Mouse (Mus musculus): ENCODE data around the gene Trio. TPM values are rescaled to one million over a fixed set of nuclear protein-coding genes. Genes with fewer than 3 reads are reported as not detected.

Gene Trio
- polyA plus RNA-seq, 1 experiment from 2014 or later = 45.4 TPM

DNA sequence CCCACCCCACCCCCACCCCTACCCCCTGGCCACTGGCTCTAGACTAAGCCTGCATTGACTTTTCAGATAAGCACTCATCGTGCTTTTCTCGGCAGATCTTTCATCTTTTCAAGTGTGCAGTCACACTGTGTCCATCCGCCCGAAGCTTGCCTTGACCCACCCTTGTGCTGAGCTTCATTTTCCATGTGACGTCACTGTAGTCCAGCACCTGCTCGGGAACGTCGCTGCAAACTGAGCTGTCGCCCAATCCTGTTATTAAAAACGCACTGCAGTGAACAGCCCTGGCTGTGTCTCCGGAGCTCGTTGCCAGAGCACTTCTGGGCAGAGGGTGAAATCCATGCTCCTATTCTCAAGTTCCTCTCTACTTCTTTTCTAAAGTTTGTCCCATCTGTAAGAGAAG lies 93.8 kb downstream of the Trio start:
- H3K9ac ChIP-seq (replicated peaks; ENCODE audit: low read length) = no peak overlapping the region
- no peaks in the 10 kb centered on the region for H3K36me3 ChIP-seq (replicated peaks; ENCODE audit: control insufficient read depth, insufficient read depth, low read depth, low read length)
- H3K4me3 ChIP-seq (ENCODE audit: low read depth, low read length) = no peak overlapping the region
- H3K27ac ChIP-seq (replicated peaks; ENCODE audit: low read depth, low read length) = no peak overlapping the region
- no peaks in the 10 kb centered on the region for H3K27me3 ChIP-seq (ENCODE audit: control insufficient read depth, insufficient read depth, low read length)
- no peak overlapping the region for H3K4me2 ChIP-seq (ENCODE audit: low read depth, low read length)
- ATAC-seq (replicated peaks; ENCODE audit: insufficient number of reproducible peaks, low FRiP score, low TSS enrichment, low read depth) (no peak), DNase-seq (ENCODE audit: low spot score) (no peak)
- WGBS = 81% methylated on average over 12 of the region's 12 CpGs
- H3K4me1 ChIP-seq (ENCODE audit: control insufficient read depth, insufficient read depth, low read length) = no peaks in the 10 kb centered on the region; the same call in 1 of the 2 replicates
- no peaks in the 10 kb centered on the region for H3K9me3 ChIP-seq (replicated peaks; ENCODE audit: control insufficient read depth, low read length)

DNA sequence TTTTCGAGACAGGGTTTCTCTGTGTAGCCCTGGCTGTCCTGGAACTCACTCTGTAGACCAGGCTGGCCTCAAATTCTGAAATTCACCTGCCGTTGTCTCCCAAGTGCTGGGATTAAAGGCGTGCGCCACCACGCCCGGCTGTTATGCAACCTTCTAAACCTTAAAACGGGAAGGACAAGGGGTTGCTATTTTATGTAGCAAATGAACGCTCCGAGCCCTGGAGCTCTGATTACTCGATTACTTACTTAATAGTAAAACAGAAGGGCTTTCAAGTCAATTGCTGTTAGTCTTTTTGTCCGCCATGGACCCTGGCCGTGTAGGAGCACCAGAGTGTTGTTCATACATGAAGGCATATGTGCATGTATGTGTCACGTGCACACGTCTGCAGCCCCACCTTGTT lies 94.2 kb downstream of the Trio start:
- Histone ChIP-seq H3K9me3 (replicated peaks; ENCODE audit: control insufficient read depth, low read length) (no peaks in the 10 kb centered on the region), H3K27ac (replicated peaks; ENCODE audit: low read depth, low read length) (no peak overlapping the region), H3K4me1 (ENCODE audit: control insufficient read depth, insufficient read depth, low read length) (no peaks in the 10 kb centered on the region), H3K9ac (replicated peaks; ENCODE audit: low read length) (no peak overlapping the region), H3K4me2 (ENCODE audit: low read depth, low read length) (no peak overlapping the region), H3K27me3 (ENCODE audit: control insufficient read depth, insufficient read depth, low read length) (no peaks in the 10 kb centered on the region), H3K36me3 (replicated peaks; ENCODE audit: control insufficient read depth, insufficient read depth, low read depth, low read length) (no peaks in the 10 kb centered on the region), H3K4me3 (ENCODE audit: low read depth, low read length) (no peak overlapping the region)
- 92% methylated on average over 14 of the region's 14 CpGs for WGBS
- no peak for DNase-seq (ENCODE audit: low spot score)
- no peak for ATAC-seq (replicated peaks; ENCODE audit: insufficient number of reproducible peaks, low FRiP score, low TSS enrichment, low read depth)

DNA sequence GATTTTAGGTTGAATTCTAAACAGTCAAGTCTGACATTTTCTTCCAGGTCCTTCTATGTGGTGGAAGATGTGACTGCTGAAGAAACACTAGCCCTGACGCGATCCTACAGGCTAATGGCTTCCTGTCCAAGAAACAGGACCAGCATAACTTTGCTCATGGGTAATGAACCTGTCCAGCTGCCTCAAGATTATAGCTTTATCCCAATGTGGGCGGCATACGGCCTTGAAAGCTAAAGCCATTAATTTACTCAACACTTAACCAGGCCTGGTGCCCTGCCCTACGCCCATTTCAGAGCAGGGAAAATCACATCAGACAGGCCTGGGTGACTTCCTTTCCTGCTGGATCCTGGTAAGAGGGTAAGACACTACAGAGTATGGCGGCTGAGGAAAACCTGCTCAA lies 98.0 kb downstream of the Trio start:
- Histone ChIP-seq H3K27me3 (ENCODE audit: control insufficient read depth, insufficient read depth, low read length) (no peaks in the 10 kb centered on the region), H3K27ac (replicated peaks; ENCODE audit: low read depth, low read length) (no peak overlapping the region), H3K4me2 (ENCODE audit: low read depth, low read length) (no peak overlapping the region), H3K9ac (replicated peaks; ENCODE audit: low read length) (no peak overlapping the region), H3K36me3 (replicated peaks; ENCODE audit: control insufficient read depth, insufficient read depth, low read depth, low read length) (no peaks in the 10 kb centered on the region), H3K9me3 (replicated peaks; ENCODE audit: control insufficient read depth, low read length) (no peaks in the 10 kb centered on the region), H3K4me3 (ENCODE audit: low read depth, low read length) (no peak overlapping the region), H3K4me1 (ENCODE audit: control insufficient read depth, insufficient read depth, low read length) (no peaks in the 10 kb centered on the region)
- ATAC-seq (replicated peaks; ENCODE audit: insufficient number of reproducible peaks, low FRiP score, low TSS enrichment, low read depth) (no peak), DNase-seq (ENCODE audit: low spot score) (no peak)
- 87% methylated on average over 6 of the region's 6 CpGs for WGBS

DNA sequence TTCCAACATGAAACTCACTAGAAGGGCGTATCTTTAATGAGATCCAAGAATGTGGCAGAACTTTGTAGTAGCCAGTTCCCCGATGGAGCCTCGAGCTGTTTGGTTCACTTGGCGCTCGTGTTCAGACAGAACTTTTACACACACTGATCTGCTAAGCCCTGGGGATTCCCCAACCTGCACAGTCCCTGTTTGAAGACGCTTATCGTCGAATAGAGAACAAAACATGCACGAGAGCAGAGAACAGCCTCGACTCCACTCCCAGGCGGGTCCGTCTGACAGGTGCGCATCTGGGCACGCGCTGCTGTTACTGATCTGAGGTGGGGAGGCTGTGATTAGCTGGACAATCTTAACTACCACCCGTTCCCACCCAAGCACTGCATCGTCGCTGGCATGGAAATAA lies 98.7 kb downstream of the Trio start:
- no peaks in the 10 kb centered on the region for H3K4me1 ChIP-seq (ENCODE audit: control insufficient read depth, insufficient read depth, low read length)

DNA sequence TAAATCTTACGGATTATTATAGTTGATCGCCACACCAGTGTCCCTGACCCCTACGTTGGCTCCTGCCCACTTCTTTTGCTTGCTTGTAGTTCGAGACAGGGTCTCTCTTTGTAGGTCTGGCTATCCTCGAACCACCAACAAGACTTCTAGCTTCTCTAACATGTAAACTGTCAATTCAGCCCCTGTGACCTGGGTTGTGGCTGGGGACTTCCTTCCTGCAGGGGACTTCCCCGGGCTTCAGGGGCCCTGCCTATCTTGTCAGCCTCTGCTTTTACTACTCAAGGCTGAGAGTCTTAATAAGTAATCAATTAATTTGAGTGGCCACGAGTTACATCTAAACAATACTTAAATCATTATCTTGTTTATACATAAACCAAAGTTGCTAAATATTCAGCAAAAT lies 99.2 kb downstream of the Trio start:
- no peak overlapping the region for H3K9ac ChIP-seq (replicated peaks; ENCODE audit: low read length)
- ATAC-seq (replicated peaks; ENCODE audit: insufficient number of reproducible peaks, low FRiP score, low TSS enrichment, low read depth) = no peak
- DNase-seq (ENCODE audit: low spot score) = no peak
- no peaks in the 10 kb centered on the region for H3K4me1 ChIP-seq (ENCODE audit: control insufficient read depth, insufficient read depth, low read length)
- no peak overlapping the region for H3K4me3 ChIP-seq (ENCODE audit: low read depth, low read length)
- H3K27ac ChIP-seq (replicated peaks; ENCODE audit: low read depth, low read length) = no peak overlapping the region
- H3K27me3 ChIP-seq (ENCODE audit: control insufficient read depth, insufficient read depth, low read length) = no peaks in the 10 kb centered on the region
- no peaks in the 10 kb centered on the region for H3K9me3 ChIP-seq (replicated peaks; ENCODE audit: control insufficient read depth, low read length)
- no peak overlapping the region for H3K4me2 ChIP-seq (ENCODE audit: low read depth, low read length)
- 59% methylated on average over 7 of the region's 7 CpGs for WGBS
- no peaks in the 10 kb centered on the region for H3K36me3 ChIP-seq (replicated peaks; ENCODE audit: control insufficient read depth, insufficient read depth, low read depth, low read length)

More for the DNA sequence above, 98.7 kb downstream of the Trio start:
- H3K4me2 ChIP-seq (ENCODE audit: low read depth, low read length) = no peak overlapping the region
- no peak for DNase-seq (ENCODE audit: low spot score)
- H3K27ac ChIP-seq (replicated peaks; ENCODE audit: low read depth, low read length) = no peak overlapping the region
- WGBS = 78% methylated on average over 18 of the region's 18 CpGs
- no peaks in the 10 kb centered on the region for H3K36me3 ChIP-seq (replicated peaks; ENCODE audit: control insufficient read depth, insufficient read depth, low read depth, low read length)
- no peaks in the 10 kb centered on the region for H3K27me3 ChIP-seq (ENCODE audit: control insufficient read depth, insufficient read depth, low read length)
- H3K4me3 ChIP-seq (ENCODE audit: low read depth, low read length) = no peak overlapping the region
- H3K9me3 ChIP-seq (replicated peaks; ENCODE audit: control insufficient read depth, low read length) = no peaks in the 10 kb centered on the region
- H3K9ac ChIP-seq (replicated peaks; ENCODE audit: low read length) = no peak overlapping the region
- no peak for ATAC-seq (replicated peaks; ENCODE audit: insufficient number of reproducible peaks, low FRiP score, low TSS enrichment, low read depth)

DNA sequence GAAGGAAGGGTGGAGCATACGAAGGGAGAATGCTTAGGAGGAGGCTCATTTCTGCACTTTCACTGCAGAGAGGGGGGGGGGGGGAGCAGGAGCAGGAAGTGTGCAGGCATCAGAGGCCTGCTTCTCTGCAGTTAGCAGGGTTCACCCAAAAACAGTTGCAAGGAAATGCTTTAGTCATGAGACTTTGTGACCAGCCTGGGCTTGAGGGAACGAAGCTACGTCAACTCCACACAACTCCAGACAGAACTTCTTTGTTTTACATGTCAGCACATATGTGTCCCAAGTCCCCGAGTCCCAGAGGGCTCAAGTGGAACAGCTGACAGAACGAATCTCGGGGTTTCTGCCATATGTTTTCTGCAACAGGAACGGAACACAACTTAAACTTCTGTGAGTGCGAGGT lies 99.8 kb downstream of the Trio start:
- DNase-seq (ENCODE audit: low spot score) (no peak), ATAC-seq (replicated peaks; ENCODE audit: insufficient number of reproducible peaks, low FRiP score, low TSS enrichment, low read depth) (no peak)
- WGBS = 32% methylated on average over 8 of the region's 8 CpGs
- Histone ChIP-seq H3K4me1 (ENCODE audit: control insufficient read depth, insufficient read depth, low read length) (no peaks in the 10 kb centered on the region), H3K4me3 (ENCODE audit: low read depth, low read length) (no peak overlapping the region), H3K9me3 (replicated peaks; ENCODE audit: control insufficient read depth, low read length) (no peaks in the 10 kb centered on the region), H3K4me2 (ENCODE audit: low read depth, low read length) (no peak overlapping the region), H3K27ac (replicated peaks; ENCODE audit: low read depth, low read length) (no peak overlapping the region), H3K9ac (replicated peaks; ENCODE audit: low read length) (no peak overlapping the region), H3K27me3 (ENCODE audit: control insufficient read depth, insufficient read depth, low read length) (no peaks in the 10 kb centered on the region), H3K36me3 (replicated peaks; ENCODE audit: control insufficient read depth, insufficient read depth, low read depth, low read length) (no peaks in the 10 kb centered on the region)

DNA sequence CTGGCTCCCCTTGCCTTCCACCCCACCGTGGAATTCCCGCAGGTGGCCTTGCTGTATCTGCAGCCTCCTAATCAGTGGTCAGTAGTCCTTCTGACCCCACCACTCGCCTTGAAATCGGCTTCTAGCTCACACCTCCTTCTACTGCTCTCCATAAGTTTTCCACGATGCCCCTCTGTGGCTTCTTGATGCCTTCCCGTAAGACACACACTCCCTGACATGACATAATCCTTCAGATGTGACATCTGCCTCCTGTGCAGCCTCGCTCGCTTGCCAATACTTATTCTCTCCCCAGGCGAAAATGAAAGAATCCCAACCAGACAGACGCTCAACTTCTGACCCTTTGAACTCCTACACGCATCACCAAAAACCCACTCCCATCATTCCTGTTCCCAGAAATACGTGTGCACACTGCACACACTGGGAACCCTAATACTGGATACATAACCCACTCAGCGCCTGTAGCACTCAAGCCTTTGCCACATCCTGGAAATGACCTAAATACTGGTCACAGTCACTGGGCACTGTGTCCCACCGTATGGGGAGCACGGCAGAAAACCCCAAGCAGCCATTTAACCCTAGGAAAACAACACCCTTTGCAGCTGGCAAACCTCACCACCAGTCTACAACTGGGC lies 100.5 kb downstream of the Trio start:
- H3K27ac ChIP-seq (replicated peaks; ENCODE audit: low read depth, low read length) = no peak overlapping the region

DNA sequence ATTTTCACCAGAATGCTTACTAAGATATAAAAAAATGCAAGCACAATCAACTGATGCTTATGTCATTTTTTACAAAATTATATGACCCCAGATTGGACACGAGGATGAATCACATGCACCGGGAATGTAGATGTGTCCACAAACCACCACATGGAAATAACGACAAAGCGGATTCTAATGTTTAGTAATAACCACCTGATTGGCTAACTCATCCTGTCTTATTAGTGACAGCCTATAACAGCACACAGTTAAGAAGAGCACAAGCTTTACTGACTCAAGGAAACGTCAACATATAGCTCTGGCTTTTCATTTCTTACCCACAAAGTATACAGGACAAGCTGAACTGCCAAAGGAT lies 101.7 kb downstream of the Trio start:
- Histone ChIP-seq H3K36me3 (replicated peaks; ENCODE audit: control insufficient read depth, insufficient read depth, low read depth, low read length) (no peaks in the 10 kb centered on the region), H3K27ac (replicated peaks; ENCODE audit: low read depth, low read length) (no peak overlapping the region), H3K27me3 (ENCODE audit: control insufficient read depth, insufficient read depth, low read length) (no peaks in the 10 kb centered on the region), H3K9me3 (replicated peaks; ENCODE audit: control insufficient read depth, low read length) (no peaks in the 10 kb centered on the region), H3K4me2 (ENCODE audit: low read depth, low read length) (no peak overlapping the region), H3K9ac (replicated peaks; ENCODE audit: low read length) (no peak overlapping the region), H3K4me3 (ENCODE audit: low read depth, low read length) (no peak overlapping the region), H3K4me1 (ENCODE audit: control insufficient read depth, insufficient read depth, low read length) (no peaks in the 10 kb centered on the region)
- ATAC-seq (replicated peaks; ENCODE audit: insufficient number of reproducible peaks, low FRiP score, low TSS enrichment, low read depth) (no peak), DNase-seq (ENCODE audit: low spot score) (no peak)
- 19% methylated on average over 5 of the region's 5 CpGs for WGBS

More for the DNA sequence above, 100.5 kb downstream of the Trio start:
- no peak overlapping the region for H3K4me2 ChIP-seq (ENCODE audit: low read depth, low read length)
- no peak overlapping the region for H3K9ac ChIP-seq (replicated peaks; ENCODE audit: low read length)
- no peaks in the 10 kb centered on the region for H3K4me1 ChIP-seq (ENCODE audit: control insufficient read depth, insufficient read depth, low read length)
- H3K4me3 ChIP-seq (ENCODE audit: low read depth, low read length) = no peak overlapping the region
- H3K36me3 ChIP-seq (replicated peaks; ENCODE audit: control insufficient read depth, insufficient read depth, low read depth, low read length) = no peaks in the 10 kb centered on the region
- no peaks in the 10 kb centered on the region for H3K27me3 ChIP-seq (ENCODE audit: control insufficient read depth, insufficient read depth, low read length)
- ATAC-seq (replicated peaks; ENCODE audit: insufficient number of reproducible peaks, low FRiP score, low TSS enrichment, low read depth) (no peak; the same call in 1 of the 2 replicates), DNase-seq (ENCODE audit: low spot score) (no peak)
- 34% methylated on average over 15 of the region's 15 CpGs for WGBS
- no peaks in the 10 kb centered on the region for H3K9me3 ChIP-seq (replicated peaks; ENCODE audit: control insufficient read depth, low read length)
